Mouse (Mus musculus): Measurements from ENCODE around the gene Adcy1.

DNA sequence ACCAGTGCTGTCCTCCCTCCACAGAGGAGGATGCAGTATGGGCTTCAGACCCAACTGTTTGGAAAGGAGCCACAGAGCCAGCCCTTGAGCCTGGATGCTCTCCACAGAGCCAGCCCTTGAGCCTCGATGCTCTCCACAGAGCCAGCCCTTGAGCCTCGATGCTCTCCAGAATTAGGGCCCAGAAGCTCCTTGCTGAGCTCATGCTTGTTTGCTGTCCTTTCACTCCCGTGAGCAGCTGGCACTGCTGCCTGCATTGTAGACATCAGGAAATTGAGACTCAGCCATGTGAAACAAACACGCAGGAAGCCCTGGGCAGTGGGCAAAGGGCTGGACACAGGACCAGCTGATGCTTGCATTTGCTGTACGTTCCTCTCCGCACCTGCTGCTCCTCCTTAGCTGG is 38.4 kb downstream of the Adcy1 start:
- no peak for TF ChIP-seq CTCF (IDR thresholded peaks at IDR 0.05)
- no peak for TF ChIP-seq EP300 (IDR thresholded peaks at IDR 0.05; ENCODE audit: insufficient read depth, low read depth, low read length)
- no peak for TF ChIP-seq POLR2A (IDR thresholded peaks at IDR 0.05; ENCODE audit: insufficient read depth, low read depth, low read length)

Measured in heart, adult 2 months (tissue).